Mouse (Mus musculus) monocyte, adult 59 days (primary cell): Measurements from ENCODE around the gene Sco2. TPM values are rescaled to one million over a fixed set of nuclear protein-coding genes. Genes with fewer than 3 reads are reported as not detected.

Source experiments
- total RNA-seq, 2 experiments: library from RNA; stranded (reverse); gene quantifications; one replicate each; pipeline ENCODE4 v1.2.4; 2023

Sco2 gene
- 10 to 100 TPM; 13.8 to 16.4 TPM for total RNA-seq

GRCm38 (mm10) chr15:89373762-89374248, at the start of gene Sco2:
Sco2 (minus strand) TSS chr15:89373846.

GRCm38 (mm10) chr15:89410118-89410517, 36.5 kb upstream of the Sco2 start, which contains the start of gene Syce3:
Syce3 (minus strand) TSS chr15:89410503.

GRCm38 (mm10) chr15:89384617-89385016, 11.0 kb upstream of the Sco2 start, which contains the start of gene Klhdc7b:
Klhdc7b (plus strand) TSS chr15:89384917.

DNA sequence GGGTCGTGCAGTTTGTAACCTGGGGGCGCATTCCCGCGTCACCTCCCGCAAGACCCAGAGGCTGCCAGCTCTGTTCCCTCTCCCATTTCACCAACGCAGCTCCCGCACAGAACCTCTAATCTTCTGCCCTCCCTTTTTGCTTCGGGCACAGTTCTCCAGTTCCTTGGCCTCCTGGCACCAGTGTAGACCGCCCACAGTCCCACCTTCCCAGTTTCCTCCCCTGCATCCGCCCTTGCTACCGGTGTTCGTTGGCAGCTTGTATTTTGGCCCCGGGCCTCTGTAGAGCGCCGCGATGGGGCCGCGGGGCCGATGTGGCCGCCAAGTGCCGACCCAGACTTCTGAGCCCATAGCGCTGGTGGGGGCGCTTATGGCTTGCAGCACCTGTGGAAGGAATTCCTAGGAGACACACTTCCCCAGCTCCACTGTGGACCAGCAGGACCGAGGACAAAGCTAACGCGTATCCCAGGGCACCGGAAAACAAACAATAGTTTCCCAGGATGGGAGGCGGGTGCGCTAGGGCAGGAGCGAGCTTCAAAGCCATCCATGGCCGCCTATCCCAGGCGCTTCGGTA, 5.3 kb upstream of the Sco2 start, which contains the start of gene Odf3b:
Gene Odf3b (minus strand): TSS at position 452 of the 571 bp plus-strand sequence.

GRCm38 (mm10) chr15:89376957-89377356, 3.3 kb upstream of the Sco2 start, which contains the start of gene Tymp:
Tymp (minus strand) TSS chr15:89377039.

GRCm38 (mm10) chr15:89355241-89356187, 18.1 kb downstream of the Sco2 start, which contains the start of the genes Lmf2 and Ncaph2:
Lmf2 (minus strand) TSS chr15:89355659.
Ncaph2 (plus strand) TSS chr15:89355719.

DNA sequence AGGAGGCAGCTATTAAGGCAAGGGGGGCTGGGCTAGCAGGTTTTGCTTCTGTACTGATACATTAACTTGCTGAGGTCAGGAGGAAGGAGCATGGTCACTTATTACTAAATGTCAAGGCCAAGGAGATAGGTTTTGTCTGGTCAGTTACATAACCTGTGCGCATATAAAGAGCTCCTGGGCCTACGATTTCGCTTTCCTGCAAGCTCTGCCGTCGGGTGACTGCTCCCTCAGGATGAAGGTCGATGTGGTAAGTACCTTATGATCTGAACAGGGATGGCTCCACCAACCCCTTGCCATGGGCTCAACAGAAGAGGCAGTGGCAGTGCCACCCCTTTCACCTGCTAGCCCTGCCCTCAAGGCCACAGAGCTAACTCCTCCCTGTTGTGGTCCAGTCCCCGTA, 39.4 kb downstream of the Sco2 start, which contains the start of gene Miox:
Gene Miox (plus strand): TSS at position 128 of the 400 bp plus-strand sequence.

DNA sequence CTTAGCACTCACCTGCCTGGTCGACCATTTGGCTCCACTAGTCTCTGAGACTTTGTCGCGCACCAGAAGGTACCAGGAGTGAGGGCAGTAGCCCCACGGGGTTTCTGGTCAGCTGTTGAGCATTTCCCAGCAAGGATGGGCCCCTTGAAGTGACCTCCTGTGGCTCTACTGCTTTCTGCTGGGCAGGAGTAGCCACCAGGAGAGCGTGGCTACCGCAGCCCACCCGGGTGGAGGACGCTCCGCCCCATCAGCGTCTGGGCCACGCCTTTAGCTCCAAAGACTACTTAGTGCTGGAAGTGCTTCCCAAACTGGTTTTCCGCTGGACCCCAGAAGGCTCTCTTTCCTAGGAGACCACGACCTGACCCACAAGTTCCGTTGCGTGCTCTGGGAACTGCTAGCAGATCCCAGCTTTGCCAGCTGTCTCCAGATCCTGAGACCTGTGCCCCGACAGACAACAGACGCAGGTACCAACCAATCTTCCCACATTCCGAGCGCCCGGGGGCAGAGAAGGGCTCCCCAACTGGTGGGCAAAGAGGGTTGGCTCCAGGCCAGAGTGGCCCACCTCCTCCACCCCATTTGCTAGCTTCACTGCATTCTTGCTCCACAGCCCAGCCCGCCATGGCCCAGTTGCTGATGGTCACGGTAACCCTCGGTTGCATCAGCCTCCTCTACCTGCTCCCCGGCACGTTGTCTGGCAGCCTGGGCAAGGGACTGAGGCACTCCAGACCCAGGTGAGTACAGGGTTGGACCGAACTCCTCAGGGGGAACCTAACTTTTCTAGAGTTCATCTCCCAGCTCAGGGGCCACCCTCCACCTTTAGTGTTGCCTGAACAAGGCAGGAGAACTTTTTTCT, 50.8 kb downstream of the Sco2 start, which contains the start of gene Adm2:
Gene Adm2 (plus strand): TSS at position 51 of the 853 bp plus-strand sequence.

Other genes with a start within 250 kb of the Sco2 start
- gene Hdac10, start 245.1 kb downstream of the Sco2 start, total RNA-seq: 10 to 100 TPM; 22.4 to 24.6 TPM
- gene Mapk12, start 233.1 kb downstream of the Sco2 start, total RNA-seq: not detected
- 1 to 10 TPM; 1.5 to 2.0 TPM for gene Mapk11, start 224.2 kb downstream of the Sco2 start, total RNA-seq
- gene Plxnb2, start 193.1 kb downstream of the Sco2 start, total RNA-seq: 100 to 1,000 TPM; 441 to 443 TPM
- gene Dennd6b, start 177.3 kb downstream of the Sco2 start, total RNA-seq: 1 to 10 TPM; 5.4 to 6.0 TPM
- 10 to 100 TPM; 35.3 to 39.7 TPM for gene Ppp6r2, start 162.3 kb downstream of the Sco2 start, total RNA-seq
- gene Sbf1, start 58.5 kb downstream of the Sco2 start, total RNA-seq: 100 to 1,000 TPM; 167 to 189 TPM
- gene Adm2, start 51.1 kb downstream of the Sco2 start, total RNA-seq: not detected
- not detected for gene Miox, start 39.4 kb downstream of the Sco2 start, total RNA-seq
- 10 to 100 TPM; 25.1 to 35.6 TPM for gene Lmf2, start 18.2 kb downstream of the Sco2 start, total RNA-seq
- 10 to 100 TPM; 59.0 to 69.9 TPM for gene Ncaph2, start 18.1 kb downstream of the Sco2 start, total RNA-seq
- gene Tymp, start 3.2 kb upstream of the Sco2 start, total RNA-seq: under 1 TPM; 0.46 to 0.76 TPM
- gene Odf3b, start 5.4 kb upstream of the Sco2 start, total RNA-seq: not detected
- gene Klhdc7b, start 11.1 kb upstream of the Sco2 start, total RNA-seq: not detected
- gene Syce3, start 36.7 kb upstream of the Sco2 start, total RNA-seq: not detected
- gene Cpt1b, start 52.0 kb upstream of the Sco2 start, total RNA-seq: 1 to 10 TPM; 5.7 to 6.9 TPM
- 1 to 10 TPM; 7.0 to 8.7 TPM for gene C730034F03Rik, start 55.7 kb upstream of the Sco2 start, total RNA-seq
- gene Gm44502, start 55.9 kb upstream of the Sco2 start, total RNA-seq: not detected
- 100 to 1,000 TPM; 169 to 192 TPM for gene Chkb, start 56.1 kb upstream of the Sco2 start, total RNA-seq
- not detected for gene Mapk8ip2, start 80.1 kb upstream of the Sco2 start, total RNA-seq
- gene Arsa, start 103.6 kb upstream of the Sco2 start, total RNA-seq: 10 to 100 TPM; 37.3 TPM
- under 1 TPM; 0.39 to 0.79 TPM for gene Shank3, start 125.8 kb upstream of the Sco2 start, total RNA-seq
- gene Acr, start 194.5 kb upstream of the Sco2 start, total RNA-seq: not detected
- gene Rabl2, start 218.1 kb upstream of the Sco2 start, total RNA-seq: 1 to 10 TPM; 1.9 to 2.5 TPM